Mouse (Mus musculus): ENCODE measurements at regions not wholly inside any gene's neighbourhood (a gene's known extent, or its start where the extent isn't known, plus 50 kb on each side); places are given as distances from the start of the nearest gene placed in this dataset.

DNA sequence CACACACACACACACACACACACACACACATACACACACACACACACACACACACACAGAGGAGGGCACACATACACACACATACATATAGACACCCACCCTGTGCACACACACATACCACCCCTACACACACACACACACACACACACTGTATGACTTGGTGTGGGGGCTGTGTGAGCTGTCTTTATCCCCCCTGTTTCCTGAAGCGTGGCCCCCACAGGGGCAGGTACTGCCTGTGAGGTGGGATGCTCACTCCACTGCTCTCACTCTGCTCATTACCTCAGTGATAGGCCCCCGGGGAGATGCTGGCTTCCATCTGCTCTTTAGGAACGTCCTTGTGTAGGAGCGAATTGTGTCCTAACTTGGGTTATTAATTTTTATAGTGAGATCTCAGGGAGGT, 157.7 kb downstream of the Ifng start:
- no peak for TF ChIP-seq CTCF (IDR thresholded peaks at IDR 0.05)
- no peak for TF ChIP-seq EP300 (IDR thresholded peaks at IDR 0.05; ENCODE audit: insufficient read depth, low read depth, low read length)
- no peak for TF ChIP-seq POLR2A (IDR thresholded peaks at IDR 0.05; ENCODE audit: insufficient read depth, low read depth, low read length)
